Mouse (Mus musculus): ENCODE results near the gene Pkn1. TPM values are rescaled to one million over a fixed set of nuclear protein-coding genes. Genes with fewer than 3 reads are reported as not detected.

Pkn1 gene
- polyA plus RNA-seq, 1 experiment from 2014 or later, result 9.6 TPM

- H3K9ac ChIP-seq (ENCODE audit: low read depth, low read length), result peak overlapping the region; percentile 88; the same call in 1 of the 2 replicates
- H3K4me2 ChIP-seq (ENCODE audit: low read depth, low read length), result peak overlapping the region; percentile 99
- no peaks in the 10 kb centered on the region; the same call in 1 of the 2 replicates for H3K9me3 ChIP-seq (replicated peaks; ENCODE audit: control insufficient read depth, low read length)
- ATAC-seq (ENCODE audit: low read depth), result no peak
- H3K27me3 ChIP-seq (ENCODE audit: control insufficient read depth, insufficient read depth, low read depth, low read length), result no peaks in the 10 kb centered on the region
- peak overlapping the region; percentile 84 for H3K4me3 ChIP-seq (ENCODE audit: low read depth, low read length)
- peaks cover 38% of the 10 kb centered on the region for H3K4me1 ChIP-seq (ENCODE audit: control insufficient read depth, low read depth, low read length)
- no peaks in the 10 kb centered on the region for H3K36me3 ChIP-seq (ENCODE audit: control insufficient read depth, insufficient read depth)
- WGBS (ENCODE audit: insufficient replicate concordance), result 27% methylated on average over 19 of the region's 19 CpGs
- H3K27ac ChIP-seq (ENCODE audit: low read length), result peak overlapping the region; percentile 77
Measured at GRCm38 (mm10) chr8:83697374-83698220, 1.4 kb downstream of the Pkn1 start.

GRCm38 (mm10) chr8:83695351-83696106, 3.5 kb downstream of the Pkn1 start:
- no peak for ATAC-seq (ENCODE audit: low read depth)
- H3K27ac ChIP-seq (ENCODE audit: low read length), result no peak overlapping the region
- H3K9me3 ChIP-seq (replicated peaks; ENCODE audit: control insufficient read depth, low read length), result no peaks in the 10 kb centered on the region
- H3K4me3 ChIP-seq (ENCODE audit: low read depth, low read length), result no peak overlapping the region
- H3K36me3 ChIP-seq (ENCODE audit: control insufficient read depth, insufficient read depth), result peaks cover 14% of the 10 kb centered on the region
- H3K4me2 ChIP-seq (ENCODE audit: low read depth, low read length), result no peak overlapping the region
- H3K4me1 ChIP-seq (ENCODE audit: control insufficient read depth, low read depth, low read length), result peaks cover 38% of the 10 kb centered on the region
- H3K9ac ChIP-seq (ENCODE audit: low read depth, low read length), result no peak overlapping the region
- H3K27me3 ChIP-seq (ENCODE audit: control insufficient read depth, insufficient read depth, low read depth, low read length), result no peaks in the 10 kb centered on the region
- WGBS (ENCODE audit: insufficient replicate concordance), result 34% methylated on average over 17 of the region's 17 CpGs

GRCm38 (mm10) chr8:83694369-83695160, 4.4 kb downstream of the Pkn1 start:
- no peak overlapping the region for H3K4me2 ChIP-seq (ENCODE audit: low read depth, low read length)
- H3K27me3 ChIP-seq (ENCODE audit: control insufficient read depth, insufficient read depth, low read depth, low read length), result no peaks in the 10 kb centered on the region
- H3K36me3 ChIP-seq (ENCODE audit: control insufficient read depth, insufficient read depth), result peaks cover 15% of the 10 kb centered on the region
- peak overlapping the region; percentile 30; the same call in 1 of the 2 replicates for H3K27ac ChIP-seq (ENCODE audit: low read length)
- no peak for ATAC-seq (ENCODE audit: low read depth)
- H3K9ac ChIP-seq (ENCODE audit: low read depth, low read length), result no peak overlapping the region
- H3K4me3 ChIP-seq (ENCODE audit: low read depth, low read length), result no peak overlapping the region
- H3K4me1 ChIP-seq (ENCODE audit: control insufficient read depth, low read depth, low read length), result peaks cover 33% of the 10 kb centered on the region
- H3K9me3 ChIP-seq (replicated peaks; ENCODE audit: control insufficient read depth, low read length), result no peaks in the 10 kb centered on the region
- 56% methylated on average over 11 of the region's 11 CpGs for WGBS (ENCODE audit: insufficient replicate concordance)

GRCm38 (mm10) chr8:83693609-83694236, 5.3 kb downstream of the Pkn1 start:
- Histone ChIP-seq H3K4me3 (ENCODE audit: low read depth, low read length) (peak overlapping the region; percentile 14; the same call in 1 of the 2 replicates), H3K9ac (ENCODE audit: low read depth, low read length) (no peak overlapping the region; the same call in 1 of the 2 replicates), H3K4me1 (ENCODE audit: control insufficient read depth, low read depth, low read length) (peaks cover 29% of the 10 kb centered on the region), H3K27ac (ENCODE audit: low read length) (peak overlapping the region; percentile 30; the same call in 1 of the 2 replicates), H3K36me3 (ENCODE audit: control insufficient read depth, insufficient read depth) (peaks cover 15% of the 10 kb centered on the region), H3K9me3 (replicated peaks; ENCODE audit: control insufficient read depth, low read length) (no peaks in the 10 kb centered on the region), H3K27me3 (ENCODE audit: control insufficient read depth, insufficient read depth, low read depth, low read length) (no peaks in the 10 kb centered on the region), H3K4me2 (ENCODE audit: low read depth, low read length) (peak overlapping the region; percentile 30)
- ATAC-seq (ENCODE audit: low read depth), result no peak
- WGBS (ENCODE audit: insufficient replicate concordance), result 25% methylated on average over 10 of the region's 10 CpGs

- no peak overlapping the region for H3K27ac ChIP-seq (ENCODE audit: low read length)
- peaks cover 15% of the 10 kb centered on the region for H3K36me3 ChIP-seq (ENCODE audit: control insufficient read depth, insufficient read depth)
- H3K4me3 ChIP-seq (ENCODE audit: low read depth, low read length), result no peak overlapping the region
- H3K9ac ChIP-seq (ENCODE audit: low read depth, low read length), result no peak overlapping the region
- peak overlapping the region; percentile 40; the same call in 1 of the 2 replicates for H3K4me2 ChIP-seq (ENCODE audit: low read depth, low read length)
- no peaks in the 10 kb centered on the region for H3K27me3 ChIP-seq (ENCODE audit: control insufficient read depth, insufficient read depth, low read depth, low read length)
- no peaks in the 10 kb centered on the region for H3K9me3 ChIP-seq (replicated peaks; ENCODE audit: control insufficient read depth, low read length)
- ATAC-seq (ENCODE audit: low read depth), result no peak
- peaks cover 6% of the 10 kb centered on the region for H3K4me1 ChIP-seq (ENCODE audit: control insufficient read depth, low read depth, low read length)
- 81% methylated on average over 6 of the region's 6 CpGs for WGBS (ENCODE audit: insufficient replicate concordance)
Measured at GRCm38 (mm10) chr8:83689264-83689663, 9.7 kb downstream of the Pkn1 start.

- ATAC-seq (ENCODE audit: low read depth), result no peak
- Histone ChIP-seq H3K4me2 (ENCODE audit: low read depth, low read length) (no peak overlapping the region), H3K4me3 (ENCODE audit: low read depth, low read length) (no peak overlapping the region), H3K9ac (ENCODE audit: low read depth, low read length) (no peak overlapping the region), H3K9me3 (replicated peaks; ENCODE audit: control insufficient read depth, low read length) (no peaks in the 10 kb centered on the region), H3K27ac (ENCODE audit: low read length) (no peak overlapping the region), H3K4me1 (ENCODE audit: control insufficient read depth, low read depth, low read length) (no peaks in the 10 kb centered on the region; the same call in none of the 2 replicates), H3K27me3 (ENCODE audit: control insufficient read depth, insufficient read depth, low read depth, low read length) (no peaks in the 10 kb centered on the region), H3K36me3 (ENCODE audit: control insufficient read depth, insufficient read depth) (peaks cover 11% of the 10 kb centered on the region)
- 78% methylated on average over 9 of the region's 9 CpGs for WGBS (ENCODE audit: insufficient replicate concordance)
Measured at GRCm38 (mm10) chr8:83684517-83684916, 14.5 kb downstream of the Pkn1 start.

GRCm38 (mm10) chr8:83681099-83681498, 17.9 kb downstream of the Pkn1 start:
- 58% methylated on average over 6 of the region's 6 CpGs for WGBS (ENCODE audit: insufficient replicate concordance)
- H3K9ac ChIP-seq (ENCODE audit: low read depth, low read length), result no peak overlapping the region

GRCm38 (mm10) chr8:83680603-83681002, 18.4 kb downstream of the Pkn1 start:
- no peak overlapping the region for H3K27ac ChIP-seq (ENCODE audit: low read length)
- WGBS (ENCODE audit: insufficient replicate concordance), result 74% methylated on average over 5 of the region's 5 CpGs
- peaks cover 27% of the 10 kb centered on the region for H3K36me3 ChIP-seq (ENCODE audit: control insufficient read depth, insufficient read depth)

More at GRCm38 (mm10) chr8:83681099-83681498, 17.9 kb downstream of the Pkn1 start:
- Histone ChIP-seq H3K9me3 (replicated peaks; ENCODE audit: control insufficient read depth, low read length) (no peaks in the 10 kb centered on the region), H3K4me3 (ENCODE audit: low read depth, low read length) (no peak overlapping the region), H3K27me3 (ENCODE audit: control insufficient read depth, insufficient read depth, low read depth, low read length) (no peaks in the 10 kb centered on the region), H3K27ac (ENCODE audit: low read length) (no peak overlapping the region), H3K36me3 (ENCODE audit: control insufficient read depth, insufficient read depth) (peaks cover 27% of the 10 kb centered on the region), H3K4me1 (ENCODE audit: control insufficient read depth, low read depth, low read length) (no peaks in the 10 kb centered on the region; the same call in none of the 2 replicates), H3K4me2 (ENCODE audit: low read depth, low read length) (no peak overlapping the region)
- peak; percentile 47 for ATAC-seq (ENCODE audit: low read depth)

More at GRCm38 (mm10) chr8:83680603-83681002, 18.4 kb downstream of the Pkn1 start:
- H3K9me3 ChIP-seq (replicated peaks; ENCODE audit: control insufficient read depth, low read length), result no peaks in the 10 kb centered on the region
- no peaks in the 10 kb centered on the region for H3K27me3 ChIP-seq (ENCODE audit: control insufficient read depth, insufficient read depth, low read depth, low read length)
- H3K4me1 ChIP-seq (ENCODE audit: control insufficient read depth, low read depth, low read length), result no peaks in the 10 kb centered on the region; the same call in none of the 2 replicates
- no peak for ATAC-seq (ENCODE audit: low read depth)
- no peak overlapping the region for H3K4me3 ChIP-seq (ENCODE audit: low read depth, low read length)
- H3K4me2 ChIP-seq (ENCODE audit: low read depth, low read length), result no peak overlapping the region
- H3K9ac ChIP-seq (ENCODE audit: low read depth, low read length), result no peak overlapping the region
